Mouse (Mus musculus) G1E (cell line): Measurements from ENCODE around the gene Cdip1. TPM values are rescaled to one million over a fixed set of nuclear protein-coding genes. Genes with fewer than 3 reads are reported as not detected.

Experiments used
- ATAC-seq: 2 replicates; pipeline ENCODE4 v1.8.0; 2016; ENCODE audit warnings: mild to moderate bottlenecking; ENCODE audit not compliant: insufficient number of reproducible peaks, poor library complexity, low FRiP score, severe bottlenecking; ENCODE audit errors: extremely low read depth
- DNase-seq: peaks from one replicate; pipeline ENCODE4 v3.0.0; 2012; ENCODE audit warnings: low spot score
- H3K27me3 ChIP-seq: 2 replicates; pipeline ENCODE4 v1.6.1; 2012; ENCODE audit warnings: mild to moderate bottlenecking, low read length, inconsistent platforms; ENCODE audit not compliant: insufficient read depth
- H3K36me3 ChIP-seq: replicated peaks from 2 replicates; pipeline ENCODE3; 2012; ENCODE audit warnings: mild to moderate bottlenecking, inconsistent platforms
- H3K4me1 ChIP-seq: 2 replicates; pipeline ENCODE4 v1.6.1; 2012; ENCODE audit warnings: low read depth, low read length, inconsistent platforms, mixed read lengths; ENCODE audit not compliant: insufficient read depth
- H3K4me3 ChIP-seq: 2 replicates; pipeline ENCODE4 v1.5.1; 2012; ENCODE audit warnings: low read depth, mild to moderate bottlenecking, inconsistent platforms, low read length, moderate library complexity, mixed read lengths
- H3K9me3 ChIP-seq: replicated peaks from 2 replicates; pipeline ENCODE4 v1.6.1; 2012; ENCODE audit warnings: inconsistent platforms
- CTCF ChIP-seq: IDR thresholded peaks from 2 replicates; pipeline ENCODE4 v1.5.1; 2012; ENCODE audit warnings: low read depth, low read length, inconsistent platforms, mixed read lengths
- GATA1 ChIP-seq: IDR thresholded peaks from 2 replicates; pipeline ENCODE4 v1.6.1; 2012; ENCODE audit warnings: borderline replicate concordance, low read length, inconsistent platforms, mixed read lengths
- GATA2 ChIP-seq: IDR thresholded peaks from 2 replicates; pipeline ENCODE4 v1.6.1; 2012; ENCODE audit warnings: low read depth, low read length, inconsistent platforms, borderline replicate concordance
- POLR2AphosphoS5 ChIP-seq: IDR thresholded peaks from 2 replicates; pipeline ENCODE4 v1.6.1; 2012; ENCODE audit warnings: low read depth, low read length, inconsistent platforms; ENCODE audit not compliant: insufficient replicate concordance
- TAL1 ChIP-seq: conservative IDR thresholded peaks from 2 replicates; pipeline ENCODE4 v1.6.1; 2012; ENCODE audit warnings: low read depth, low read length, inconsistent platforms, mixed read lengths
- polyA plus RNA-seq: library from polyadenylated mRNA; stranded (reverse); fragments of >175 nt; gene quantifications from 2 replicates; pipeline ENCODE4 v1.2.3, GENCODE M21; 2012
- total RNA-seq, 2 experiments: library from RNA; stranded (forward) in 1 of 2; stranded (reverse) in 1 of 2; fragments of 200-1000 nt in 1 of 2; fragments of >200 nt in 1 of 2; fragmentation: Nextera tagmentation in 1 of 2; gene quantifications; 2 replicates each; pipeline ENCODE4 v1.2.3; 2014 to 2017

Cdip1 gene
- total and polyA plus RNA-seq, 3 experiments, result 12.0 to 31.9 (median 16.2) TPM

DNA sequence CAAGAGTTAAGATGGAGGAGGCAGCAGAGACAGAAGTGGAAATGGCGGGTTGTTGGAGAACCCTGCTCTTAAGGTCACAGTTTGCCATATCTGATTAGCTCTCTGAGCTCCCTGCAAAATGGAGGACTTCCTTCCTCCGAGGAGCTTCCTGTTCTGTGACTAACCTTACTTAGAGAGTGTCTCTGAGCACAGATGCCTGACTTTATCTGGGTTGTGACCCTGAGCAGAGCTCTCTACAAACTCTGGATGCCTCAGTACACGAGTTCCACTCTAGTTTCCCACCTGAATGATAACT is 67.2 kb downstream of the Cdip1 start:
- ATAC-seq (no peak), DNase-seq (no peak)
- TF ChIP-seq POLR2AphosphoS5 (no peak), GATA1 (no peak), CTCF (no peak), GATA2 (no peak), TAL1 (no peak)
- no peaks in the 10 kb centered on the region for H3K36me3 ChIP-seq
- no peaks in the 10 kb centered on the region for H3K27me3 ChIP-seq
- no peaks in the 10 kb centered on the region for H3K9me3 ChIP-seq
- no peak overlapping the region for H3K4me3 ChIP-seq
- H3K4me1 ChIP-seq, result peaks cover 40% of the 10 kb centered on the region

DNA sequence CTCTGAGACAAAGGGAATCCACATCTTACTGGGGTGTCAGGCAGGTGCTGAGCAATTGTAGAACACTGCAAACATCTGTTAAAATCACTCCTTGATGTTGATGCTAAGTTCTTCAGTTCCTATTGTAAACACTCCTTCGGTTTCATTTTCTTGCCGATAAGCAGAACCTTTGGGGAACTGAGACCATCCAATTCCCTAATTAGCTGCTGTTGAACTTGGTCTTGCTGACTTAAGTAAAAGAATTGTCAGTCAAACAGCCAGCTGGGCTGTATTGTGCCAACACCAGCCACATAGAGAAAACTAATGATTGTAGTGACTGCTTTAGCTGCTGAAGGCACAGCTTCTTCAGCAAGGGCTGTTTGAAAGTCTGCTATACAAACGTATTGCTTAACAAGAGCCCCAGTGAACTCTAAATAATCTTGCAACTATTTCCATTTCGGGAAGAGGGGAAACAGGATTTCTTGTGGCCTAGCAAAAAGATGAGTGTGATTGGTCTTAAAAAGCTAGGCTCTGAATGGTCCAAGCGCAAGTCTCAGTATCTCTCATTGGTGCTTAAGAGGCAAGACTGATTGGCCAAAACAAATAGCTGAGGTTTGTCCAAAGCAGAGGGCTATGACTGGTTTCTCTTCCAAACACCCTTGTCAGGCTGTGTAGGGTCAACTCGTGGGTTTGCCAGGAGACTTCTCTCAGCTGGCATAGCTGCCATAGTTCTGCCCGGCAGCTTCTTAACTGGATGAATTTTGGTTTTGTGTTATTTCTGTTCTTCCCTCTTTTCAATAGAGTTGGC is 67.8 kb downstream of the Cdip1 start:
- no peak for TF ChIP-seq CTCF
- no peak for TF ChIP-seq GATA1
- no peak for TF ChIP-seq GATA2
- no peak for TF ChIP-seq TAL1
- no peak for TF ChIP-seq POLR2AphosphoS5
- Histone ChIP-seq H3K27me3 (no peaks in the 10 kb centered on the region), H3K4me3 (no peak overlapping the region), H3K36me3 (no peaks in the 10 kb centered on the region), H3K9me3 (no peaks in the 10 kb centered on the region), H3K4me1 (peaks cover 45% of the 10 kb centered on the region)
- ATAC-seq (no peak), DNase-seq (no peak)

GRCm38 (mm10) chr16:4718753-4719518 is 71.2 kb downstream of the Cdip1 start, which contains the start of gene Nmral1:
Nmral1 (minus strand) TSS chr16:4719356.
- ATAC-seq (peak; percentile 93), DNase-seq (peak; percentile 78)
- Histone ChIP-seq H3K9me3 (no peaks in the 10 kb centered on the region), H3K36me3 (peaks cover 30% of the 10 kb centered on the region), H3K4me1 (peaks cover 35% of the 10 kb centered on the region), H3K4me3 (peak within 1 kb of the TSS; percentile 74), H3K27me3 (no peaks in the 10 kb centered on the region)
- no peak for TF ChIP-seq TAL1
- no peak for TF ChIP-seq GATA1
- TF ChIP-seq CTCF, result no peak

- ATAC-seq, result no peak
- Histone ChIP-seq H3K27me3 (no peaks in the 10 kb centered on the region), H3K36me3 (peaks cover 40% of the 10 kb centered on the region), H3K4me3 (peak overlapping the region; percentile 74; the same call in 1 of the 2 replicates), H3K4me1 (peaks cover 30% of the 10 kb centered on the region), H3K9me3 (no peaks in the 10 kb centered on the region)
- DNase-seq, result no peak
- TF ChIP-seq CTCF, result no peak
- TF ChIP-seq TAL1, result no peak
- no peak for TF ChIP-seq POLR2AphosphoS5
- TF ChIP-seq GATA1, result no peak
Observed at GRCm38 (mm10) chr16:4717866-4718265, 72.2 kb downstream of the Cdip1 start.

GRCm38 (mm10) chr16:4713861-4714710 is 76.0 kb downstream of the Cdip1 start:
- TF ChIP-seq TAL1, result no peak
- no peak for TF ChIP-seq GATA2
- no peak for TF ChIP-seq CTCF
- no peak for TF ChIP-seq GATA1
- peaks cover 18% of the 10 kb centered on the region for H3K4me1 ChIP-seq
- DNase-seq (no peak), ATAC-seq (no peak)
- no peaks in the 10 kb centered on the region for H3K27me3 ChIP-seq
- H3K9me3 ChIP-seq, result no peaks in the 10 kb centered on the region
- H3K4me3 ChIP-seq, result no peak overlapping the region
- peaks cover 78% of the 10 kb centered on the region for H3K36me3 ChIP-seq

- Histone ChIP-seq H3K9me3 (no peaks in the 10 kb centered on the region), H3K4me3 (no peak overlapping the region), H3K36me3 (peaks cover 99% of the 10 kb centered on the region), H3K27me3 (no peaks in the 10 kb centered on the region), H3K4me1 (peaks cover 4% of the 10 kb centered on the region)
- no peak for ATAC-seq
- TF ChIP-seq GATA2 (no peak), GATA1 (no peak), POLR2AphosphoS5 (no peak), CTCF (no peak), TAL1 (no peak)
- no peak for DNase-seq
Observed at GRCm38 (mm10) chr16:4711173-4711572, 78.9 kb downstream of the Cdip1 start.
